Mouse (Mus musculus) megakaryocyte, embryonic 14.5 days (primary cell): ENCODE data around the gene Il22.
"Not testable (repeated sequence)": the region's sequence is repeated elsewhere in the genome, so short reads cannot be mapped to it uniquely, and the experiment has no call there.

Experiments
- FLI1 ChIP-seq: IDR thresholded peaks from 2 replicates; pipeline ENCODE4 v1.6.1; 2012; ENCODE audit warnings: low read length, inconsistent platforms, mixed read lengths
- GATA1 ChIP-seq: IDR thresholded peaks from 3 replicates; pipeline ENCODE4 v1.6.1; 2012; ENCODE audit warnings: mixed read lengths, low read length, inconsistent platforms, borderline replicate concordance

GRCm38 (mm10) chr10:118240680-118241079 is 35.9 kb downstream of the Il22 start, which contains the start of gene Gm32717:
- TF ChIP-seq GATA1, FLI1: not testable (repeated sequence)
